Mouse (Mus musculus): ENCODE measurements around the gene Mis12. TPM values are rescaled to one million over a fixed set of nuclear protein-coding genes. Genes with fewer than 3 reads are reported as not detected.

Mis12 gene
- 16.8 and 20.4 TPM in 2 replicates for total RNA-seq (2017)

- ATAC-seq (ENCODE audit: extremely low read depth, insufficient number of reproducible peaks, low FRiP score, poor library complexity, severe bottlenecking) = peak; percentile 95
Observed at GRCm38 (mm10) chr11:71019201-71020068, at the start of gene Mis12, which contains the start of gene Derl2. Gene Mis12 (plus strand): TSS chr11:71019611. Gene Derl2 (minus strand): TSS chr11:71019841.

- peak; percentile 94 for ATAC-seq (ENCODE audit: extremely low read depth, insufficient number of reproducible peaks, low FRiP score, poor library complexity, severe bottlenecking)
Observed at GRCm38 (mm10) chr11:70969821-70970559, 49.4 kb upstream of the Mis12 start, which contains the start of the genes Nup88 and Rpain. Gene Nup88 (minus strand): TSS chr11:70969973. Gene Rpain (plus strand): TSS chr11:70970213.

GRCm38 (mm10) chr11:70970560-70971540 is 48.6 kb upstream of the Mis12 start:
- no peak for ATAC-seq (ENCODE audit: extremely low read depth, insufficient number of reproducible peaks, low FRiP score, poor library complexity, severe bottlenecking)

GRCm38 (mm10) chr11:70972586-70972985 is 46.8 kb upstream of the Mis12 start:
- no peak for ATAC-seq (ENCODE audit: extremely low read depth, insufficient number of reproducible peaks, low FRiP score, poor library complexity, severe bottlenecking)

- ATAC-seq (ENCODE audit: extremely low read depth, insufficient number of reproducible peaks, low FRiP score, poor library complexity, severe bottlenecking) = no peak
Observed at GRCm38 (mm10) chr11:70973947-70974346, 45.5 kb upstream of the Mis12 start.

- ATAC-seq (ENCODE audit: extremely low read depth, insufficient number of reproducible peaks, low FRiP score, poor library complexity, severe bottlenecking) = no peak
Observed at GRCm38 (mm10) chr11:70975193-70975592, 44.2 kb upstream of the Mis12 start.

- ATAC-seq (ENCODE audit: extremely low read depth, insufficient number of reproducible peaks, low FRiP score, poor library complexity, severe bottlenecking) = no peak
Observed at GRCm38 (mm10) chr11:70977293-70977692, 42.1 kb upstream of the Mis12 start.

- no peak for ATAC-seq (ENCODE audit: extremely low read depth, insufficient number of reproducible peaks, low FRiP score, poor library complexity, severe bottlenecking)
Observed at GRCm38 (mm10) chr11:70980232-70980631, 39.2 kb upstream of the Mis12 start.

GRCm38 (mm10) chr11:70980751-70981510 is 38.5 kb upstream of the Mis12 start:
- ATAC-seq (ENCODE audit: extremely low read depth, insufficient number of reproducible peaks, low FRiP score, poor library complexity, severe bottlenecking) = no peak

- ATAC-seq (ENCODE audit: extremely low read depth, insufficient number of reproducible peaks, low FRiP score, poor library complexity, severe bottlenecking) = no peak
Observed at GRCm38 (mm10) chr11:70982030-70982429, 37.4 kb upstream of the Mis12 start.

GRCm38 (mm10) chr11:70982557-70983228 is 36.7 kb upstream of the Mis12 start, which contains the start of gene C1qbp:
Gene C1qbp (minus strand): TSS chr11:70983026.
- peak; percentile 94 for ATAC-seq (ENCODE audit: extremely low read depth, insufficient number of reproducible peaks, low FRiP score, poor library complexity, severe bottlenecking)

GRCm38 (mm10) chr11:71001167-71001566 is 18.2 kb upstream of the Mis12 start:
- ATAC-seq (ENCODE audit: extremely low read depth, insufficient number of reproducible peaks, low FRiP score, poor library complexity, severe bottlenecking) = no peak

GRCm38 (mm10) chr11:71003611-71004315 is 15.6 kb upstream of the Mis12 start:
- no peak for ATAC-seq (ENCODE audit: extremely low read depth, insufficient number of reproducible peaks, low FRiP score, poor library complexity, severe bottlenecking)

GRCm38 (mm10) chr11:71004316-71004773 is 15.1 kb upstream of the Mis12 start, which contains the start of gene Dhx33:
Gene Dhx33 (minus strand): TSS chr11:71004437.
- peak; percentile 99 for ATAC-seq (ENCODE audit: extremely low read depth, insufficient number of reproducible peaks, low FRiP score, poor library complexity, severe bottlenecking)

GRCm38 (mm10) chr11:71005046-71005445 is 14.4 kb upstream of the Mis12 start:
- ATAC-seq (ENCODE audit: extremely low read depth, insufficient number of reproducible peaks, low FRiP score, poor library complexity, severe bottlenecking) = no peak

GRCm38 (mm10) chr11:71007026-71007425 is 12.4 kb upstream of the Mis12 start:
- no peak for ATAC-seq (ENCODE audit: extremely low read depth, insufficient number of reproducible peaks, low FRiP score, poor library complexity, severe bottlenecking)

GRCm38 (mm10) chr11:71007831-71008230 is 11.6 kb upstream of the Mis12 start:
- ATAC-seq (ENCODE audit: extremely low read depth, insufficient number of reproducible peaks, low FRiP score, poor library complexity, severe bottlenecking) = no peak
